Mouse (Mus musculus) layer of hippocampus, adult 2 months (tissue): Measurements from ENCODE around the gene Plppr5. TPM values are rescaled to one million over a fixed set of nuclear protein-coding genes. Genes with fewer than 3 reads are reported as not detected.

Source experiments
- DNase-seq, 2 experiments: peaks; one replicate each; pipeline ENCODE4 v3.0.0; 2022; ENCODE audit warnings: low spot score in 2 of 2
- H3K27ac ChIP-seq: fragments of 200-600 bp; 2 replicates; pipeline ENCODE4 v1.8.1; 2022
- H3K4me3 ChIP-seq: fragments of 200-600 bp; 2 replicates; pipeline ENCODE4 v1.8.1; 2022; ENCODE audit warnings: mild to moderate bottlenecking
- CTCF ChIP-seq: fragments of 200-600 bp; conservative IDR thresholded peaks from 2 replicates; pipeline ENCODE4 v1.8.1; 2022; ENCODE audit warnings: antibody characterized with exemption, mild to moderate bottlenecking, moderate library complexity
- long read RNA-seq, 2 experiments: library from polyadenylated mRNA; stranded (forward); transcript quantifications; one replicate each; pipeline ENCODE4 v2.0.0; 2021; ENCODE audit warnings: borderline mapping rate in 2 of 2
- total RNA-seq, 2 experiments: library from RNA; stranded (reverse); gene quantifications; 2 replicates each; pipeline ENCODE4 v1.2.3; 2021

Gene Plppr5
- total RNA-seq: 10 to 100 TPM; 35.2 to 35.5 TPM
- long read RNA-seq, experiment 1, full-length matches to known transcripts: 24 of 29 reads
- long read RNA-seq, experiment 1, partial matches to known transcripts: 0 of 29 reads
- long read RNA-seq, experiment 1, other reads (novel, unspliced or antisense): 5 of 29 reads
- long read RNA-seq, experiment 2, full-length matches to known transcripts: 41 of 49 reads
- long read RNA-seq, experiment 2, partial matches to known transcripts: 1 of 49 reads
- long read RNA-seq, experiment 2, other reads (novel, unspliced or antisense): 7 of 49 reads

DNA sequence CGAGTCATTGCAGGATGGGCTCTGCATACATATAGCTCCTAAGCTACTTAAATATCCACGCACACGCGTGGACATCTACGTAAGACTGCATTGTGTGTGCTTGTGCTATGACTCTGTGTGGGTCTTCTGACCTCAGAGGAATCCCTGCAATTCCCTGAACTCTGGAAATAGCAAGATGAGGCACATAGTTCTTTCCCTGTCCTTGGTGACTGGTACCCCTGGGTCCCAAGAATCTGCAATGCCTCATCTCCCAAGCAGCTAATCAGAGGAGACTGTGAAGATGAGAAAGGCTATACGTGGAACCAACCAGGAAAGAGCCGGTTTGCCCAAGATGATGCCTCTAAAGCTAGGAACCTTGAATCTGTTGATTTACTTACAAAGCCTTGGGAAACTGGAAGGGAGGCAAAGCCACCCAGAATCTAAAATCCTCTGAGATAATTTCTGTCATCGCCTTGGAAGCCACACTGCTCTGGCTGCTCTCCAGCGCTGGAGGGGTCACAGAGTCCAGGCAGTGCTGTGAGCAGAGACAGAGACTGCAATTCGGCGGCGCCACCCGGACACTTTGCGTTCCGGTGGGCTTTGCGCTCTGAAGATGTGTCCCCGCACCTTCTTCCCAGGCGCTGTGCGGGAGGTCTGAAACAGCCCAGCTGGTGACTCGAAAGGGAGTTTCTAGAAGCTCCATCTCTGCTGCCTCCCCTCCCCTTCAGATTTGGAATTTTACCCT is at the start of gene Plppr5:
Gene Plppr5 (plus strand): TSS at position 308 of the 724 bp plus-strand sequence.
- no peak for TF ChIP-seq CTCF
- H3K4me3 ChIP-seq: peak within 1 kb of the TSS; percentile 82
- peak; percentile 29 to 30 for DNase-seq
- peak within 1 kb of the TSS; percentile 100 for H3K27ac ChIP-seq

DNA sequence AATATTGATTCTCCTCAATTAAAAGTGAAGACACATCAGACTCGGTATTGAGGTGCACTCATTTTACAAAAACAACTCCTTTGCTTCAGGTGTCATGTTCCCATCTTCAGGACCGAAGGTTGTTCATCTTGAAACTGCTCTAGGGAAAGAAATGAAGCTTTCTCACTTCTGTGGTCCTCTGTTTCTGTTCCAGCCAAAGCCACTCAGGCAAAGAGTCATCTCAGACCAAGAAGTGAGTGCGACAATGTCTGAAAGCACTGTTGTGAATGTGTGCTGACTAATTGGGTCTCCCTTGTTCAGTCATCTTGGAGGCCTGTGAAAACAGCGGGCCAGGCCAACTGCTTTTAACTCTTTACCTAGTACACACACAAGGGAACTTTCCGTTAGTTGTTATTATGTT is 24.7 kb upstream of the Plppr5 start:
- no peak for DNase-seq
- Histone ChIP-seq H3K4me3 (no peak overlapping the region), H3K27ac (no peak overlapping the region)
- no peak for TF ChIP-seq CTCF

DNA sequence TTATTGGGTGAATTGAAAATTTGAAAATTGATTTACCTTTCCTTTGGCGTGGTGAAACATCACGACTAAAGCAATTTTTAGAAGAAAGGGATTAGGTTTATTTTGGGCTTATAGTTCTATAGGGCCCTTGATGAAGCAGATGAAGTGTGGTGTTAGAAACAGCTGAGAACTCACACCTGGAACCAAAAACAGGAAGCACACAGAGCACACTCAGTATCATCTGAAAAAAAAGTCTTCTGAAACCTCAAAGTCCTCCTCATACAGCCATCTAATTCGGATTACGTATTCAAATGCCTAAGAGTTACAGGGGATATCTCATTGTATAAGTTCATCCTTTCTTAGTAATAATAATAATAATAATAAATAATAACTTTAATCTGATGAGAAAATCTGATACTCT is 24.1 kb upstream of the Plppr5 start:
- Histone ChIP-seq H3K4me3 (no peak overlapping the region), H3K27ac (no peak overlapping the region)
- DNase-seq: no peak
- TF ChIP-seq CTCF: no peak

DNA sequence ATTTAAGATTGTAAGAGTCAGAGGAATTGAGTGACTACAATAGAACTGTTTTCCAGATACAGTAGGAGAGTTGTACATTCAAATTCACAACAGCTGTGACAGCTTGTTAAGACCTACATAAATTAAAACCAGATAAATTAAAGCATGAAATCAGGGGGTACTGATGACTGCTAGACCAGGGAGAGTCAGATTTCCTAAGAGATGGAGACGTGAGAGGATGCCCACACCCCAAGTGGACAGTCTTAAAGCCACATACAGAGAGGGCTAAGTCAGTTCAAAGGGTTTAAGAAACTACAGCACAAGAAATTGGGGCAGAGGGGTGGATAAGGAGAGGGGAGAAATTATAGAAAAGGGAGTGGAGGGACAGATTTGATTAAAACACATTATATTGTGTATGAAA is 17.7 kb upstream of the Plppr5 start:
- TF ChIP-seq CTCF: no peak
- Histone ChIP-seq H3K27ac (no peak overlapping the region), H3K4me3 (no peak overlapping the region)
- DNase-seq: no peak

DNA sequence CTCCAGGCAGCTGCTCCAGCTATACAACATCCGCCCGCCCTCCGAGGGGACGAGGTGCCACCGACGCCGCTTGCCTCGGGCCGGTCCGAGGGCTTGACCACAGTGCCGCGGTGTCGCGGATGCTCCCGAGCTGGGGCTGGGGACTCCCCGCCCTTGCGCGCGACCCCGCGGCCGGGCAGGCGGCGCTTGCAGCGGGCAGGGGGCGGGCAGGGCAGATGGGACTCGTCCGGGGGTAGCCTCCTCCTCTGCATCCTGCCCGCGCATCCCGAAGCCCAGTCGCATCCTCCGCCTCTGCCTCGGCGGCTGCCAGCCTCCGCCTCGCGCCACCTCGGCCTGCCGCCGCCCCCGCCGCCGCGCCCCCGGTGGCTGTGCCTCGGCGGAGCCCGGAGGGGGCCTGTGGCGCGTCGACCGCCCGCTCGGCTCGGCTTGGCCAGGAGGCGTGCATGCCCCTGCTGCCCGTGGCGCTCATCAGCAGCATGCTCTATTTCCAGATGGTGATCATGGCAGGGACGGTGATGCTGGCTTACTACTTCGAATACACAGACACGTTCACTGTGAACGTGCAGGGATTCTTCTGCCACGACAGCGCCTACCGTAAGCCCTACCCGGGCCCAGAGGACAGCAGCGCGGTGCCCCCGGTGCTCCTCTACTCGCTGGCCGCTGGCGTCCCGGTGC is 754 bp downstream of the Plppr5 start:
- Histone ChIP-seq H3K4me3 (peak overlapping the region; percentile 82), H3K27ac (peak overlapping the region; percentile 100)
- no peak for TF ChIP-seq CTCF
- peak; percentile 39 to 48 for DNase-seq

DNA sequence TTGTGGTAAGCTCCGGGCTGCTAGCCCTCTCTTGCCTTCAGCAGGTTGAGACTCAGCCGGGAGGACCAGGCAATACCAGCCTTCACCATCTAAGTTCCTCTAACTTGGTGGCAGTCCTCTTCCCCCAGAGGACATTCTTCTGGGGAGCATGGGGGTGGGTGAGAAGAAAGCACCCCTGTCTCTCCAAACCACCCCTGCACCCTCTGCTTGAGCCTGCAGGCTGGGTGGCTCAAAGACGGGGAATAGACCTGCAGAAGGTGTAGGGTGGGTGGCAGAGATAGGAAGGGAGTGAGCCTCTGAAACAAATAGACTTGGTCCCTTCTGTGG is 1.3 kb downstream of the Plppr5 start:
- no peak for TF ChIP-seq CTCF
- peak overlapping the region; percentile 82 for H3K4me3 ChIP-seq
- DNase-seq: peak in 1 of 2 experiments; percentile 33
- peak overlapping the region; percentile 100 for H3K27ac ChIP-seq

DNA sequence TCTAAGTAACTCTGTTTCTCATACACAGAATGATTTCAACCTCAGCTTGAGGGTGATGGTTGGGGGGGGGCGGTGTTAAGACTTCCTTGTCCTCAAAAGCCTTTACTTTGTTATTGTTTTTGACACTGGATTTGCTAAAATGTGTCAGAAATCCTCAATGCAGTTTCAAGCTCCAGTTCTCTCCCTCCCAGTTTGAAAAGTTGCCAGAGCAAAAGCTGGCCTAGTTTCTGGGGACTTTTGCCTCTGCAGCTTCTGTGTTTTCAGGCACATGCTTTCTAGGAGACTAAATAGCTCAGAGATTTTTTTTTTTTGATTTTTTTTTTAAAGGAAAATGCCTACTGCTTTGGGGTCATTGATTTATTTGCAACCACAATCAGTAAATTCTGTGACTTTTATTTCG is 2.7 kb downstream of the Plppr5 start:
- Histone ChIP-seq H3K27ac (peak overlapping the region; percentile 36; the same call in 1 of the 2 replicates), H3K4me3 (peak overlapping the region; percentile 45)
- no peak for TF ChIP-seq CTCF
- peak; percentile 40 to 51 for DNase-seq

DNA sequence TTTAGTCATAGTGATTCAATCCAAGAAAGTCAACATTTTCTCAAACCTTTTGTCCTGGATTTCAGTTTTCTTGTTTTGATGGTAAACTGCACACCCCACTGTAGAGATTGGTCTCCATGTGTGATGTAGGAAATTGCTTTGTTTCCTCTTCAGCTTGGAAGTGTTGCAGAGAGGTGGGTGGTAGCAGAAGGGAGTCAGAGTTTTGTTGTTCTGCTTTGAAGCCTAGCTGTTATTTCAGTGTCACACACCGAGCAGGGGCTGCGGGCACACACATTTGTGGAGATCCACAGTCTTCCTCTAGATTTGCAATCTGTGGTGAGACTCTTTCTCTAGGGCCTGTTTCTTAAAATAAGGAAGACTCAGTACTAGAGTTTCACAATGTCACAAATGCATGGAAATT is 8.0 kb downstream of the Plppr5 start:
- TF ChIP-seq CTCF: no peak
- Histone ChIP-seq H3K4me3 (0 out of 2 replicates have a peak overlapping the region, but pooled peaks have one; percentile 9), H3K27ac (peak overlapping the region; percentile 63; the same call in 1 of the 2 replicates)
- DNase-seq: peak; percentile 29 to 37

DNA sequence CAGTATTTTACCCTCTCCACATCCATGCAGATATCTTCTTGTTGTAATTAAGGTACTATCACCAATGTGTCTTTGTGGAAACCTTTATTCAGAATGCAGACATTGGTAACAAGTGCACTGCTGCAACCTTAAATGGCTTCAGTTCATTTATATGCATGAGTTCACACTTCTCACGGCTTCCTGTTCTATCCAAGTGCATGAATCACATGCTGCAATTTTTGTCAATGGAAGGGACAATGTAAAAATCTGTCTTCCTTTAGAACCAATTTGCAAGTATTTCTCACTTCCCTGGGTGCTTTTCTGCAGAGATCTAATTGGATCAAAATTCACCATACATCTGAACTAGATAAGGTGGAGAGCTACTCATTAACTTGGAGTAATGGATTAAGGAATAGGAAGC is 27.8 kb downstream of the Plppr5 start:
- Histone ChIP-seq H3K27ac (0 out of 2 replicates have a peak overlapping the region, but pooled peaks have one; percentile 14), H3K4me3 (no peak overlapping the region)
- no peak for TF ChIP-seq CTCF
- no peak for DNase-seq

DNA sequence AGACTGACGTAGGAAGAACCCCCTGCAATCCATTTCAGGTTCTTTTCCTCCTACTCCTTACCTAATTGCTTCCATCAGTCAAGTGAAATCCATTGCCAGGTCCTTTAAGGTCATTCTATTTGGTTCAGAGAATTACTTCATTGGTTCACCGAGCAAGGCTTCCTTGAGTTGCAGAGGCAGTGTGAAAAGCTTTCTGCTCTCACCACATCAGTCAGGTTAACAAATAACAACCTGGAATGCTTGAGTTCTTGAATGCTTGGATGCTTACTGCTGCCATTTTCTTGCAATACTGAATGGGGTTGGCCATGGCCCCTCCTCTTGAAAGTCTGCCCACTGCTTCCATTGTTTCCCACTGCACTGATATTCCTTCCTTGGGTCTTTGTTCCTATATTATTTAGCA is 28.8 kb downstream of the Plppr5 start:
- H3K27ac ChIP-seq: 0 out of 2 replicates have a peak overlapping the region, but pooled peaks have one; percentile 28

DNA sequence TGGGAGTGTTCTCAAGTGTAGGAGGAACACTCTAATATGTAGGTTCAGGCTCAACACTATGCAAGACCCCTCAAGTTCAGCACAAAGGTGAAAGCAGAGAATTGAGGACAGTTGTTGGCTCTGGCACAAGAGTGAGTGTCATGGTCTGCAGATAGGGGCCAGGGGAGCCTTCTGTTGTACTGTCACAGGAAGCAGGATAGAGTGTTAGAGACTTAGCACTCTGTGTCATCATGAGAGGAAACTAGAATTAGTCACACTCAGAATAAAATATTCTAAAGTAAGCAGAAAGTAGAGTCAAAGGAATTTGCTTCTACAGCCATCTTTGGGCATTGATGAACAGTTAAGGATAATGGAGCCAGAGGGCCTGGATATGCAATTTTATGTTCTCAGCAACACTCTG is 31.7 kb downstream of the Plppr5 start:
- no peak for TF ChIP-seq CTCF
- Histone ChIP-seq H3K27ac (0 out of 2 replicates have a peak overlapping the region, but pooled peaks have one; percentile 8), H3K4me3 (no peak overlapping the region)
- DNase-seq: no peak

More for the DNA sequence above, 28.8 kb downstream of the Plppr5 start:
- TF ChIP-seq CTCF: no peak
- H3K4me3 ChIP-seq: no peak overlapping the region
- DNase-seq: no peak

DNA sequence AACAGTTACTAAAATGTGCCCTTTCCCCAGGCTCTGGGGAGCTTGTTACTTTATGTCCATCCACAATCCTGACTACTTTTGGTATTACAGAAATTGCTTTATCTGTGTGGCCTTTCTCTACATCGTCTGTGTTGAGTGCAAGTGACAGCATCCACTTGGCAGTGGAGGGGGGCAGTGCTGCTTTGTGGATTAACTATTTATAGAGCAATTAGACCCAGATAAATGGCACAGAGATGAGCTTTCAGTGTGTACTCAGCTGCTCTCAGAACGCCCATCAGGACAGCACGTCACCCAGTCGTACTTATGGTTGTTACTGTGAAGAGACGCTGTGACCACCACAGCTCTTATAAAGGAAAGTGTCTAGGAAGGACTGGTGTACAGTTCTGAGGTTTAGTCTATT is 36.8 kb downstream of the Plppr5 start:
- no peak for TF ChIP-seq CTCF
- no peak for DNase-seq
- no peak overlapping the region for H3K4me3 ChIP-seq
- no peak overlapping the region for H3K27ac ChIP-seq

DNA sequence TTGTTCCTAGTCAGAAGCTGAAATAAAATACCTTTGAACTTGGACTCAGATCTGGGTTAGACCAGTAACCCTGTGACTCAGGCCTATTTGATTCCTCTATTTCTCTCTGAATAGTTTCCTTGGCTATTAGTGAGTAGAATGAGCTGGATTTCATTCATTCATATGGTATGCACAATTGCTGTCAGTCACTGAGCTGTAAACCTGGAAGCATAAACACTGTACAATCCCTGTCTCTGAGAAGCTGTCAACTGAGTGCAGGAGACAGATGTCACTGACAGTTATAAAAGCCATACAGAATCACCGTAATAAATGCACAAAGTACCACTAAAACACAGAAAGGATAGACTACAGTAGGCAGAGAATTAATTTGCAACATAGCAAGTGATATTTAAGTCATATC is 40.2 kb downstream of the Plppr5 start:
- Histone ChIP-seq H3K4me3 (no peak overlapping the region), H3K27ac (peak overlapping the region; percentile 36)
- DNase-seq: no peak
- no peak for TF ChIP-seq CTCF
